Mouse (Mus musculus): ENCODE measurements at regions not wholly inside any gene's neighbourhood (a gene's known extent, or its start where the extent isn't known, plus 50 kb on each side); places are given as distances from the start of the nearest gene placed in this dataset.

DNA sequence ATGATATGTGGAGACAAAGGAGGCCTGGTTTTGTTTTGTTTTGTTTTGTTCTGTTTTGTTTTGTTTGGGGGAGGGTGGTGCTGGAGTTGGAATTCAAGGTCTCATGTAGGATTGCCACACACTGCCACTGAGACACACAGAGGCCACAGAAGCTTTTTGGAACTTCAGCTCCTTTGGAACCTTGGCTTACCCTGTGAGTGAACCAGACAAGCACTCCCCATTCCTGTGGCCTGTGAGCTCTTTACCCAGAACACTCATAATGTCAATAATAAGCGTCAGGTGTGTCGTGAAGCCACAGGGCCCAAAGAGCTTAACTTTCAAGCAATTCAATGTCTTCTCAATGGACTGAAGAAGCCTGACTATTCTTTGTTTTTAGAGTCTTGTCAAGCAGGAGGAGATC is 70.2 kb upstream of the Il15 start:
- no peak for DNase-seq (ENCODE audit: low read depth, low spot score)

DNA sequence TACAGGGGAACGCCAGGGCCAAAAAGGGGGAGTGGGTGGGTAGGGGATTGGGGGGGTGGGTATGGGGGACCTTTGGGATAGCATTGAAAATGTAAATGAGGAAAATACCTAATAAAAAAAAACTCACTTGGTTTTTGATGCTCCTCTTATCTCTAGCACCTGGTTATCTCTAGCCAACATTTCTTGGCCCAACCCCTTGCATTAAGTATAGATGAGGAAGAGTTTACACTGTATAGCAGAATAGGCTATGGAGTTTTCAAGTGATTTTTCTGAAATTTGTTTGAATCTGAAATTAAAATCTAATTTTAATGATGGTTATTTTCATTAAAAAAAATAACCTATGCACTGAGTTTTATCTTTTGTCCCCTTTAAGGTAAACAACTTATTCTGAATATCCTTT is 68.8 kb upstream of the Il15 start:
- no peak for DNase-seq (ENCODE audit: low read depth, low spot score)

DNA sequence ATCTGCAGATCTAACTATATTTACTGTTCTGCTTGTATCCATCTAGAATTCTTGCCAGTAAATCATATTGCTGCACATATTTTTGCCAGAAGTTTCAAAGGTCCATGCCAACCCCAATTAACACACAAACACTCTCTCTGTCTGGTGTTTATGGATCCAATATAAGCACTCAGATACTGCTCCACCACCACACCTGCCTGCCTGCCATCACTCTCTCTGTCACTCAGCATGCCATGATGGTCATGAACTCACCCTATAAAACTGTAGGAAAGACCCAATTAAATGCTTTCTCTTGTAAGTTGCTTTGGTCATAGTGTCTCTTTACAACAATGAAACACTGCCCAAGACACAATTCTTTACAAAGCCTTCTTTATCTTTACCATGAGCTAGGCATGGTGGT is 66.8 kb upstream of the Il15 start:
- no peak for DNase-seq (ENCODE audit: low read depth, low spot score)

DNA sequence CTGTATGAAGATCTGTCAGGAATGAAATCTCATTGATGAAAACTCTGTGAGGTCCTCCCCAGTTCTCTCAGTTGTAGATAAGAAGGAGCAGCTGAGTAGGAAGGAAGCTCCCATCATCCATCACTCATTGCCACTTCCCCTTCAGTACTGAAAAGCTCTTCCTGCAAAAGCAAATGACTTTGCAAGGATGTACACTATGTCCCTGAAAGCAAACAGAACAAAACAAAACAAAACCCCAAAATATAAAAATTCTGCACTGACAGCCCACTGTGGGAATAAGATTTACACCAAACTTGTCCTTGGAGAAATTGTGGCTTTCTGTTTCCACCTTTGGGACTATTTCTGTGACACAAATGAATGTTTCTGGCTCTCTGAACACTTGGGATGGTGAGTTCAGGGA is 59.8 kb upstream of the Il15 start:
- DNase-seq (ENCODE audit: low read depth, low spot score), result no peak

DNA sequence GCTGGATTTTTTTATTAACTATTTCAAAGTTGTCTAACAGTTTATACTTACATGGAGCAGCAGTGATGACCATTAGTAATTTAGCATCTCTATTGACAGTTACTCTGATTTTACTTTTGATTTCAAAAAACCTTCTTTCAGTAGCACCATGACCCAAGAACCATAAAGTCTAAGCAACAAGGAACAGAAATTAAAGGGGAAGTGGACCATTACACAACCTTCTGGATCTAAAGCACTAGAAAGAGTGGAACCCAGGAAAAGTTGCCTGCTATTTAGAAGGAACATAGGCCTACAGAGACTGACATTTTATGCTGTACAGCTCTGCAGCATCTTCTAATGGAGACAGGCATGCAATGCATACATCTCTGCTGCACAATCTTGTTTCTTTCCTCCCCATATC is 56.0 kb upstream of the Il15 start:
- DNase-seq (ENCODE audit: low read depth, low spot score), result no peak

DNA sequence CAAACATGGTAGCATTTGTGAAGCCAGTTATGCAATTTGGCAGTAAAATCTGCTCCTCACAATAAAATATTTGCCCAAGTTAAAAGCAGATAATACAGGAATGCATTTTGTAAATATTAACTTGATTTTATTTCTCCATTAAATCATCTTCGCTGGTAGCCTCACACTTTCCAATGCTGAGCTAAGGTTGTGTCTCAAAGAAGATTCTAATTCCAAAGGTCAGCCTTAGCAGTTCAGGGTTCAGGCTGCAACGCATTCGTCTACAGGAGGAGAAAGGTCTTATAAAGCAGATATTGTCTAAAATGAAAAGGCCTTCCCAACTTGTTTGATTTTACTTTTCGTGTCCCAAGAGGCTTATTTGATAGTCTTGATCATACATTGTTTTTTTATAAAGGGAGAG is 51.0 kb upstream of the Il15 start:
- no peak for DNase-seq (ENCODE audit: low read depth, low spot score)
